Mouse (Mus musculus) G1E-ER4 (cell line): ENCODE data around the gene Nras. TPM values are rescaled to one million over a fixed set of nuclear protein-coding genes. Genes with fewer than 3 reads are reported as not detected.

Experiments
- GATA1 ChIP-seq: IDR thresholded peaks from one replicate; pipeline ENCODE4 v1.8.0; 2012; ENCODE audit warnings: low read length, inconsistent platforms
- polyA plus RNA-seq: library from polyadenylated mRNA; stranded (reverse); fragments of >175 nt; gene quantifications from 2 replicates; pipeline ENCODE4 v1.2.3, GENCODE M21; 2012

Gene Nras
- polyA plus RNA-seq, 1 experiment, result 3.7 TPM

- TF ChIP-seq GATA1, result no peak
These were observed 21.2 kb downstream of the Nras start for GRCm38 (mm10) chr3:103079301-103079700.

- TF ChIP-seq GATA1, result no peak
These were observed 23.0 kb downstream of the Nras start for GRCm38 (mm10) chr3:103081051-103081450.

- TF ChIP-seq GATA1, result no peak
These were observed 23.9 kb downstream of the Nras start for GRCm38 (mm10) chr3:103081861-103082453.

GRCm38 (mm10) chr3:103082761-103083160 lies 24.7 kb downstream of the Nras start:
- TF ChIP-seq GATA1, result no peak

GRCm38 (mm10) chr3:103085986-103086385 lies 27.9 kb downstream of the Nras start:
- TF ChIP-seq GATA1, result no peak

GRCm38 (mm10) chr3:103091753-103092152 lies 33.7 kb downstream of the Nras start:
- TF ChIP-seq GATA1, result no peak

GRCm38 (mm10) chr3:103098662-103099061 lies 40.6 kb downstream of the Nras start:
- TF ChIP-seq GATA1, result no peak

- no peak for TF ChIP-seq GATA1
These were observed 41.6 kb downstream of the Nras start for GRCm38 (mm10) chr3:103099667-103100066.

GRCm38 (mm10) chr3:103100735-103101134 lies 42.6 kb downstream of the Nras start:
- TF ChIP-seq GATA1, result no peak

- no peak for TF ChIP-seq GATA1
These were observed 43.1 kb downstream of the Nras start for GRCm38 (mm10) chr3:103101194-103101593.

- TF ChIP-seq GATA1, result no peak
These were observed 43.8 kb downstream of the Nras start for GRCm38 (mm10) chr3:103101909-103102308.

GRCm38 (mm10) chr3:103102454-103103390 lies 44.6 kb downstream of the Nras start, which contains the start of gene Dennd2c:
Gene Dennd2c (plus strand): TSS chr3:103102604.
- TF ChIP-seq GATA1, result no peak

GRCm38 (mm10) chr3:103107565-103108240 lies 49.6 kb downstream of the Nras start:
- TF ChIP-seq GATA1, result no peak

- no peak for TF ChIP-seq GATA1
These were observed 54.1 kb downstream of the Nras start for GRCm38 (mm10) chr3:103112216-103112615.

Other genes starting within 250 kb of the Nras start
- gene Sycp1, start 122.2 kb upstream of the Nras start, polyA plus RNA-seq, result not detected in 2 replicates
- not detected in 2 replicates for gene Nr1h5, start 94.2 kb upstream of the Nras start, polyA plus RNA-seq
- gene Sike1, start 62.6 kb upstream of the Nras start, polyA plus RNA-seq, result 3.6 and 4.3 TPM in 2 replicates
- 4.5 and 7.9 TPM in 2 replicates for gene Csde1, start 37.9 kb upstream of the Nras start, polyA plus RNA-seq
- gene Ampd1, start 15.7 kb downstream of the Nras start, polyA plus RNA-seq, result not detected in 2 replicates
- 0.71 and 1.0 TPM in 2 replicates for gene Dennd2c, start 44.3 kb downstream of the Nras start, polyA plus RNA-seq
- 135 and 210 TPM in 2 replicates for gene Bcas2, start 113.4 kb downstream of the Nras start, polyA plus RNA-seq
- gene Trim33, start 221.0 kb downstream of the Nras start, polyA plus RNA-seq, result 6.4 and 8.0 TPM in 2 replicates